Mouse (Mus musculus): ENCODE measurements around the gene BC016579. TPM values are rescaled to one million over a fixed set of nuclear protein-coding genes. Genes with fewer than 3 reads are reported as not detected.

BC016579 gene
- total RNA-seq, 2 experiments from 2014 or later, result not detected

Other genes with a start within 250 kb of the BC016579 start
- 10 to 100 TPM; 29.9 to 40.0 TPM for gene Cd200, start 245.0 kb downstream of the BC016579 start, total RNA-seq (2021)
- gene Gm609, start 161.1 kb downstream of the BC016579 start, total RNA-seq (2021), result not detected
- gene Gm17783, start 122.0 kb downstream of the BC016579 start, total RNA-seq (2021), result not detected
- gene Slc9c1, start 118.8 kb downstream of the BC016579 start, total RNA-seq (2021), result not detected
- gene Gcsam, start 43.7 kb downstream of the BC016579 start, total RNA-seq (2021), result under 1 TPM; 0.57 to 0.74 TPM
- gene Tmprss7, start 39.6 kb upstream of the BC016579 start, total RNA-seq (2021), result not detected
- under 1 TPM; 0.44 TPM for gene Tagln3, start 70.5 kb upstream of the BC016579 start, total RNA-seq (2021)
- gene Abhd10, start 88.9 kb upstream of the BC016579 start, total RNA-seq (2021), result 10 to 100 TPM; 14.3 to 16.8 TPM

Data from gastrocnemius, postnatal 4 days (tissue).